Mouse (Mus musculus): ENCODE data around the gene Cd248.

DNA sequence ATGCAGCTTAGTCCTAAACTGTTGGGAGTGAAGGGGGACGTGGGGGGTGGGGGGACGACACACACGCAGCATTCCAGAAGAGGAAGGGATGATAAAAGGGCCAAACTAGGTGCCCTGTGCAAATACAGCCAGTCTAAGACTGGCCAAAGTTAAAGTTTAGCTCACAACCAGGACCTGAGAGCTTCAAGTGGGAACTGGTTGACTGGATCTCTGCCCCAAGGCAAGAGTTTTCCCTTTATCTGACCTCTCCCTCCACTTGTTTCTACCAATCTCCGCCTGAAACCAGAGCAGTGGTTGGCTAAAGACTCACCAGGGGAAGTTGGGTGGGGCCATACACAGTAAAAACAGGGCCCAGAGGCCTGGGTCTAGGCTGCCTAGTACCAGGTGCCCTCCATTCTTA is 40.8 kb downstream of the Cd248 start:
- no peak for TF ChIP-seq POLR2A (IDR thresholded peaks at IDR 0.05; ENCODE audit: extremely low read depth, insufficient read depth, low read length)
- no peak for TF ChIP-seq CTCF (IDR thresholded peaks at IDR 0.05; ENCODE audit: extremely low read depth, insufficient read depth, low read length)
